In the genomic region with DNA sequence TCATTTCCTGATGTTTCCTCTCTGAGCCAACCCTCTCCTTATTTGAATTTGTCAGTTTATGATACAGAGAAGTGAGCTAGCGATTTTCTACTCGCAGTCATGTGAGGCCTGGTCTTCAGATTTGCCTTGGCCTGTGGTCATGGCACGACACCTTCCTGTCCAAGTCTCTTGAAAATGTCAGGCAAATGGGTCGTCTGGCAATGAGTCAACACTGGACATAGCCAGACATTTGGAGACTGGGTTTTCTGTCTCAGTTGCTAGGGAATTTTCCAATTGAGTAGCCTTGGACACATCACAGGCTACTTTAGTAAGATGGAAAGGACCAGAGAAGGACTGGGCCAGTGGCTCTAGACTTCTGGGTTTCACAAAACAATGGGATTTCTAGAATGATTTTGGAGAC, we compare ENCODE assay signal across 19 mouse cellular contexts.
A peak's percentile ranks its signal among the peaks of the same experiment; 100 is the strongest.
DNase-seq lines count a peak whose midpoint lies in the region; ATAC-seq and TF ChIP-seq lines count a peak whose summit lies in the region.
"Had no signal": no experiment of that assay in that cellular context is flagged by ENCODE, and none has a peak within 500 bp of the region (broad histone marks: within the 10 kb centered on the region; RNA-seq: fewer than 3 reads in every experiment).

No protein-coding gene starts in this region.

- ATAC-seq in midbrain, postnatal 0 days (ENCODE audit: low FRiP score), result no peak
- ATAC-seq in midbrain, embryonic 14.5 days (ENCODE audit: low FRiP score, low TSS enrichment), result no peak
- ATAC-seq: forebrain, embryonic 13.5 days; forebrain, postnatal 0 days; hindbrain, embryonic 16.5 days had no signal

- no peak overlapping the region for H3K4me2 ChIP-seq in midbrain, postnatal 0 days (ENCODE audit: low read depth, low read length, poor library complexity, severe bottlenecking)
- H3K4me2 ChIP-seq in midbrain, embryonic 14.5 days (ENCODE audit: low read length), result no peak overlapping the region
- H3K4me2 ChIP-seq: embryonic facial prominence, embryonic 13.5 days; forebrain, embryonic 13.5 days; heart, embryonic 12.5 days; hindbrain, embryonic 12.5 days had no signal

- H3K9ac ChIP-seq in midbrain, postnatal 0 days (replicated peaks; ENCODE audit: low read length, poor library complexity, severe bottlenecking), result no peak overlapping the region
- H3K9ac ChIP-seq in midbrain, embryonic 14.5 days (replicated peaks; ENCODE audit: low read length), result no peak overlapping the region
- H3K9ac ChIP-seq: embryonic facial prominence, embryonic 13.5 days; forebrain, embryonic 13.5 days; forebrain, postnatal 0 days; heart, embryonic 12.5 days; hindbrain, embryonic 12.5 days had no signal

- peak; percentile 80 to 85 for DNase-seq in cerebellum, postnatal 10 days
- DNase-seq in cerebellum, adult 8-10 months, result no peak
- peak; percentile 25 for DNase-seq in heart, embryonic 10.5 days (ENCODE audit: low spot score)
- DNase-seq in heart, postnatal 4 days, result no peak
- peak; percentile 61 for DNase-seq in midbrain, postnatal 0 days (ENCODE audit: low spot score)
- DNase-seq in midbrain, embryonic 14.5 days, result no peak
- peak; percentile 56 for DNase-seq in NIH3T3 (ENCODE audit: low read depth)
- DNase-seq in testis, postnatal 14 days (ENCODE audit: low spot score), result no peak
- DNase-seq: adrenal gland, postnatal 14 days; cerebellum, adult 11-12 months; forebrain, postnatal 0 days; gastrocnemius, postnatal 14 days; kidney, adult 18-20 months had no signal

- H3K9me3 ChIP-seq in heart, embryonic 10.5 days, result no peaks in the 10 kb centered on the region
- no peaks in the 10 kb centered on the region for H3K9me3 ChIP-seq in midbrain, postnatal 0 days (ENCODE audit: low read length)
- no peaks in the 10 kb centered on the region for H3K9me3 ChIP-seq in midbrain, embryonic 14.5 days (ENCODE audit: control insufficient read depth, low read length)
- H3K9me3 ChIP-seq: embryonic facial prominence, embryonic 13.5 days; forebrain, embryonic 13.5 days; heart, embryonic 12.5 days; hindbrain, embryonic 12.5 days had no signal

- H3K4me3 ChIP-seq in heart, embryonic 10.5 days, result no peak overlapping the region
- H3K4me3 ChIP-seq in midbrain, postnatal 0 days (ENCODE audit: low read depth, low read length), result no peak overlapping the region
- no peak overlapping the region for H3K4me3 ChIP-seq in midbrain, embryonic 14.5 days (replicated peaks; ENCODE audit: low read depth, low read length)
- H3K4me3 ChIP-seq: embryonic facial prominence, embryonic 13.5 days; forebrain, embryonic 13.5 days; heart, embryonic 12.5 days; hindbrain, embryonic 12.5 days had no signal

- H3K36me3 ChIP-seq in heart, embryonic 10.5 days, result no peaks in the 10 kb centered on the region
- no peaks in the 10 kb centered on the region for H3K36me3 ChIP-seq in midbrain, postnatal 0 days (ENCODE audit: insufficient read depth, low read length)
- H3K36me3 ChIP-seq in midbrain, embryonic 14.5 days (ENCODE audit: control insufficient read depth, insufficient read depth, low read length), result no peaks in the 10 kb centered on the region
- H3K36me3 ChIP-seq: embryonic facial prominence, embryonic 13.5 days; heart, embryonic 12.5 days; hindbrain, embryonic 12.5 days had no signal

- no peak overlapping the region for H3K27ac ChIP-seq in heart, embryonic 10.5 days
- no peak overlapping the region for H3K27ac ChIP-seq in midbrain, postnatal 0 days (ENCODE audit: low read depth, low read length)
- no peak overlapping the region for H3K27ac ChIP-seq in midbrain, embryonic 14.5 days (replicated peaks; ENCODE audit: low read depth, low read length)
- H3K27ac ChIP-seq: embryonic facial prominence, embryonic 13.5 days; forebrain, embryonic 13.5 days; hindbrain, embryonic 12.5 days had no signal

- peaks cover 23% of the 10 kb centered on the region for H3K4me1 ChIP-seq in heart, embryonic 10.5 days
- H3K4me1 ChIP-seq in midbrain, postnatal 0 days (ENCODE audit: insufficient read depth, low read length), result peaks cover 10% of the 10 kb centered on the region; the same call in 1 of the 2 replicates
- H3K4me1 ChIP-seq in midbrain, embryonic 14.5 days (ENCODE audit: control insufficient read depth, insufficient read depth, low read length), result peaks cover 47% of the 10 kb centered on the region

- WGBS in heart, embryonic 10.5 days, result 76% methylated on average over 4 of the region's 4 CpGs
- 80% methylated on average over 4 of the region's 4 CpGs for WGBS in midbrain, postnatal 0 days
- WGBS in midbrain, embryonic 14.5 days, result 85% methylated on average over 4 of the region's 4 CpGs

- no peak for TF ChIP-seq CTCF in midbrain, postnatal 0 days (IDR thresholded peaks at IDR 0.05)

- no peaks in the 10 kb centered on the region for H3K27me3 ChIP-seq in heart, embryonic 10.5 days (ENCODE audit: insufficient read depth, poor library complexity, severe bottlenecking)
- H3K27me3 ChIP-seq in midbrain, postnatal 0 days (ENCODE audit: insufficient read depth, low read length), result no peaks in the 10 kb centered on the region
- no peaks in the 10 kb centered on the region for H3K27me3 ChIP-seq in midbrain, embryonic 14.5 days (ENCODE audit: control insufficient read depth, insufficient read depth, low read length)
- H3K27me3 ChIP-seq: CH12.LX; embryonic facial prominence, embryonic 13.5 days; forebrain, embryonic 13.5 days; hindbrain, embryonic 12.5 days had no signal

Comparison
In these comparisons a context has a peak if more than half of its experiments do, and no peak if none do; other contexts are left out.
1. DNase-seq: peak in cerebellum, postnatal 10 days (2 of 2), heart, embryonic 10.5 days (single experiment), midbrain, postnatal 0 days (single experiment) and NIH3T3 (single experiment); none in cerebellum, adult 8-10 months (single experiment), heart, postnatal 4 days (single experiment), midbrain, embryonic 14.5 days (single experiment) and testis, postnatal 14 days (single experiment).